In the genomic region with DNA sequence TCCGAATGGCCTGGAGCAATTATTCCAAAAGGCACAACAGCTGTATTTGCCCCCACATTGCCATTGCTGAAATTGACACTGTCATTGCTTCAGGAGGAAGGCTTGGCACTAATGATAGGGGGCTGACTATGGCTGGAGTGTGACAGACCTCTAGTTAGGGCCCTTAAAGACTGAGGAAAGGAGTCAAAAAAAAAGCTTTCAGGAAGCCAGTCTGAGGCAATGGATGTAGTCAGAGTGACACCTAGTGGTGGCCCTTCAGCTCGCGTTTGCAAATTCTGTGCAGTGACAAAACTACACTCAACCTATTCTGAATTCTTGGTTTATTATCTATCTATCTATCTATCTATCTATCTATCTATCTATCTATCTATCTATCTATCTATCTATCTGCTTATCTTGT, we compare ENCODE assay signal across 7 mouse cellular contexts. TPM values are rescaled to one million over a fixed set of nuclear protein-coding genes. Genes with fewer than 3 reads are reported as not detected.
A peak's percentile ranks its signal among the peaks of the same experiment; 100 is the strongest.
DNase-seq lines count a peak whose midpoint lies in the region; ATAC-seq and TF ChIP-seq lines count a peak whose summit lies in the region.

No protein-coding gene starts in this region.

- no peak overlapping the region for H3K27ac ChIP-seq in kidney, embryonic 16.5 days (ENCODE audit: low read length)
- H3K27ac ChIP-seq in ES-E14 (ENCODE audit: insufficient read depth, low read depth, low read length, poor library complexity, severe bottlenecking): no peak overlapping the region
- H3K27ac ChIP-seq in stomach, postnatal 0 days (replicated peaks): no peak overlapping the region

- H3K9ac ChIP-seq in kidney, embryonic 16.5 days (replicated peaks; ENCODE audit: low read length): no peak overlapping the region
- H3K9ac ChIP-seq in ES-E14 (ENCODE audit: insufficient read depth, low read depth, low read length, poor library complexity, severe bottlenecking): no peak overlapping the region
- no peak overlapping the region for H3K9ac ChIP-seq in stomach, postnatal 0 days (ENCODE audit: low read length)

- 30% methylated on average over 3 of the region's 3 CpGs for WGBS in kidney, embryonic 16.5 days
- WGBS in lung, adult 2 months: 35% methylated on average over 3 of the region's 3 CpGs
- WGBS in stomach, postnatal 0 days: 31% methylated on average over 3 of the region's 3 CpGs

- peak; percentile 61 for TF ChIP-seq CTCF in lung, adult 2 months (IDR thresholded peaks at IDR 0.05; ENCODE audit: insufficient read depth, low read length)
- peak; percentile 86 for TF ChIP-seq CTCF in stomach, postnatal 0 days (IDR thresholded peaks at IDR 0.05; ENCODE audit: low read depth)

- no peak for TF ChIP-seq EP300 in stomach, postnatal 0 days (optimal IDR thresholded peaks at IDR 0.05)

- no peaks in the 10 kb centered on the region for H3K27me3 ChIP-seq in kidney, embryonic 16.5 days (ENCODE audit: insufficient read depth, low read length)
- H3K27me3 ChIP-seq in stomach, postnatal 0 days (ENCODE audit: control insufficient read depth, insufficient read depth, low read length): no peaks in the 10 kb centered on the region

- ATAC-seq in kidney, embryonic 16.5 days (ENCODE audit: low FRiP score, low TSS enrichment): no peak
- ATAC-seq in stomach, postnatal 0 days (ENCODE audit: low FRiP score, low TSS enrichment): no peak

- in situ Hi-C loops in ES-E14 (cut with MboI; ENCODE audit: low sequenced_read_pairs in 2 of 2, unreplicated experiment in 2 of 2): loop anchor here in 1 of 2 experiments (25.0 kb wide), 1 partner anchor 310 kb away; no protein-coding TSS in a partner anchor

- no peak overlapping the region for H3K4me3 ChIP-seq in kidney, embryonic 16.5 days (ENCODE audit: low read length)
- no peak overlapping the region for H3K4me3 ChIP-seq in ES-E14 (ENCODE audit: insufficient read depth in 1 of 2, low read depth in 1 of 2, low read length in 2 of 2, poor library complexity in 1 of 2, severe bottlenecking in 1 of 2)
- no peak overlapping the region for H3K4me3 ChIP-seq in lung, adult 2 months (replicated peaks; ENCODE audit: extremely low read depth, low read depth, low read length)
- H3K4me3 ChIP-seq in stomach, postnatal 0 days (ENCODE audit: low read depth, low read length): no peak overlapping the region

- no peaks in the 10 kb centered on the region for H3K36me3 ChIP-seq in kidney, embryonic 16.5 days (ENCODE audit: insufficient read depth, low read length)
- H3K36me3 ChIP-seq in ES-E14 (ENCODE audit: control insufficient read depth, insufficient read depth, low read length, poor library complexity, severe bottlenecking): no peaks in the 10 kb centered on the region
- no peaks in the 10 kb centered on the region for H3K36me3 ChIP-seq in stomach, postnatal 0 days (ENCODE audit: control insufficient read depth, insufficient read depth, low read length)

- no peak overlapping the region for H3K4me2 ChIP-seq in kidney, embryonic 16.5 days (replicated peaks; ENCODE audit: low read depth, low read length)
- no peak overlapping the region for H3K4me2 ChIP-seq in stomach, postnatal 0 days (replicated peaks; ENCODE audit: low read depth)

- no peak for TF ChIP-seq POLR2A in lung, adult 2 months (IDR thresholded peaks at IDR 0.05; ENCODE audit: borderline replicate concordance, extremely low read depth, low read depth, low read length)

- no peaks in the 10 kb centered on the region for H3K4me1 ChIP-seq in kidney, embryonic 16.5 days (ENCODE audit: insufficient read depth, low read length)
- H3K4me1 ChIP-seq in ES-E14 (ENCODE audit: control insufficient read depth in 2 of 2, insufficient read depth in 2 of 2, low read length in 2 of 2, poor library complexity in 1 of 2): 0 out of 4 replicates have a peak, but pooled peaks cover 0 to 3% of the 10 kb centered on the region in 2 experiments
- no peaks in the 10 kb centered on the region for H3K4me1 ChIP-seq in lung, adult 2 months (ENCODE audit: control insufficient read depth, insufficient read depth, low read length)
- H3K4me1 ChIP-seq in stomach, postnatal 0 days (replicated peaks; ENCODE audit: control insufficient read depth, insufficient read depth): no peaks in the 10 kb centered on the region

- DNase-seq in kidney, adult 9 months: peak; percentile 37
- DNase-seq in ES-E14 (ENCODE audit: low read depth, low spot score): no peak
- peak; percentile 45 to 61 for DNase-seq in adrenal gland, postnatal 36 days
- DNase-seq in gastrocnemius, postnatal 10 days: peak; percentile 36
- DNase-seq in lung, adult 2 months: peak; percentile 16
- DNase-seq in stomach, postnatal 0 days (ENCODE audit: low spot score): no peak

- no peaks in the 10 kb centered on the region for H3K9me3 ChIP-seq in kidney, embryonic 16.5 days (ENCODE audit: low read length)
- no peaks in the 10 kb centered on the region for H3K9me3 ChIP-seq in ES-E14 (ENCODE audit: control insufficient read depth, insufficient read depth, low read depth, low read length)
- no peaks in the 10 kb centered on the region for H3K9me3 ChIP-seq in stomach, postnatal 0 days (ENCODE audit: control insufficient read depth, low read length)

TF ChIP-seq in ES-E14, 5 proteins besides CTCF, POLR2A, EP300 and RAD21:
- TF ChIP-seq MAFK (IDR thresholded peaks at IDR 0.05; ENCODE audit: insufficient read depth, low read depth, low read length) (no peak), ZC3H11A (IDR thresholded peaks at IDR 0.05; ENCODE audit: borderline replicate concordance, low read depth, low read length) (peak; percentile 68), ZNF384 (IDR thresholded peaks at IDR 0.05; ENCODE audit: low read depth, low read length) (peak; percentile 73), CHD2 (IDR thresholded peaks at IDR 0.05; ENCODE audit: low read depth, low read length) (no peak)
TF ChIP-seq in ES-E14: peak in this region for 2.

RNA-seq across cellular contexts. Expression of a gene that starts 7.7 kb away (rescaled TPM):
- polyA plus RNA-seq in kidney, embryonic 16.5 days (2015; fragmentation: Nextera tagmentation; extraction: Ambion mirVana): 0.10 and 0.32 TPM in 2 replicates
- not detected in 2 replicates for total RNA-seq in ES-E14 (2012; rRNA removed)
- under 1 TPM; 0.20 to 0.33 TPM for total RNA-seq in adrenal gland, postnatal 36 days (2021)
- total RNA-seq in gastrocnemius, postnatal 10 days (2021): not detected
- not detected in 2 replicates for polyA plus RNA-seq in lung, adult 2 months (2012; rRNA removed)
- polyA plus RNA-seq in stomach, postnatal 0 days (2015; fragmentation: Nextera tagmentation; extraction: Ambion mirVana): 0.19 and 0.21 TPM in 2 replicates

RNA-seq across cellular contexts. Expression of a gene that starts 12.7 kb away (rescaled TPM):
- 30.1 and 36.8 TPM in 2 replicates for polyA plus RNA-seq in kidney, embryonic 16.5 days (2015; fragmentation: Nextera tagmentation; extraction: Ambion mirVana)
- total RNA-seq in ES-E14 (2012; rRNA removed): 70.1 and 121 TPM in 2 replicates
- total RNA-seq in adrenal gland, postnatal 36 days (2021): 10 to 100 TPM in 1 of 2 experiments, 1 to 10 TPM in 1; 9.9 to 13.9 TPM
- total RNA-seq in gastrocnemius, postnatal 10 days (2021): 100 to 1,000 TPM; 115 to 131 TPM
- 11.5 and 12.9 TPM in 2 replicates for polyA plus RNA-seq in lung, adult 2 months (2012; rRNA removed)
- 6.6 and 8.1 TPM in 2 replicates for polyA plus RNA-seq in stomach, postnatal 0 days (2015; fragmentation: Nextera tagmentation; extraction: Ambion mirVana)

Comparison
In these comparisons a context has a peak if more than half of its experiments do, and no peak if none do; other contexts are left out.
1. DNase-seq: peak in kidney, adult 9 months (single experiment), adrenal gland, postnatal 36 days (2 of 2), gastrocnemius, postnatal 10 days (single experiment) and lung, adult 2 months (single experiment); none in ES-E14 (single experiment) and stomach, postnatal 0 days (single experiment).